Mouse (Mus musculus) midbrain, embryonic 12.5 days (tissue): ENCODE measurements around the gene Emc7. TPM values are rescaled to one million over a fixed set of nuclear protein-coding genes. Genes with fewer than 3 reads are reported as not detected.
"Not testable (repeated sequence)": the region's sequence is repeated elsewhere in the genome, so short reads cannot be mapped to it uniquely, and the experiment has no call there.

Source experiments
- ATAC-seq: fragments of 200-750 bp; cut with Nextera tagmentation; 2 replicates; pipeline ENCODE4 v1.8.0; 2017; ENCODE audit warnings: low read depth, moderate TSS enrichment, moderate library complexity; ENCODE audit not compliant: low FRiP score
- H3K27ac ChIP-seq: fragments of 300-500 bp; sonication (generic); replicated peaks from 2 replicates; pipeline ENCODE4 v1.5.1; 2016; ENCODE audit warnings: mild to moderate bottlenecking
- H3K27me3 ChIP-seq: fragments of 300-500 bp; sonication (generic); 2 replicates; pipeline ENCODE4 v1.6.1; 2016; ENCODE audit warnings: mild to moderate bottlenecking
- H3K36me3 ChIP-seq: fragments of 300-500 bp; sonication (generic); 2 replicates; pipeline ENCODE4 v1.6.1; 2016
- H3K4me1 ChIP-seq: fragments of 300-500 bp; sonication (generic); 2 replicates; pipeline ENCODE4 v1.6.1; 2016
- H3K4me2 ChIP-seq: fragments of 300-500 bp; sonication (generic); replicated peaks from 2 replicates; pipeline ENCODE4 v1.6.1; 2016; ENCODE audit warnings: mild to moderate bottlenecking, moderate library complexity
- H3K4me3 ChIP-seq: fragments of 300-500 bp; sonication (generic); 2 replicates; pipeline ENCODE4 v1.5.1; 2016; ENCODE audit warnings: mild to moderate bottlenecking
- H3K9ac ChIP-seq: fragments of 300-500 bp; sonication (generic); replicated peaks from 2 replicates; pipeline ENCODE4 v1.6.1; 2016; ENCODE audit warnings: mild to moderate bottlenecking, moderate library complexity
- H3K9me3 ChIP-seq: fragments of 300-500 bp; sonication (generic); 2 replicates; pipeline ENCODE4 v1.6.1; 2016; ENCODE audit warnings: mild to moderate bottlenecking
- WGBS: fragments of 180-500 bp; shearing (Covaris S2); methylation state at CpG from one replicate; pipeline ENCODE4 v1.1.7; 2016; 5-methylcytosine and 5-hydroxymethylcytosine counted together
- polyA plus RNA-seq: library from polyadenylated mRNA; unstranded; fragments of >200 nt; fragmentation: Nextera tagmentation; extraction: Ambion mirVana; gene quantifications from 2 replicates; pipeline ENCODE4 v1.2.1, GENCODE M21; 2016

Emc7 gene
- polyA plus RNA-seq, 1 experiment from 2014 or later = 11.5 TPM

DNA sequence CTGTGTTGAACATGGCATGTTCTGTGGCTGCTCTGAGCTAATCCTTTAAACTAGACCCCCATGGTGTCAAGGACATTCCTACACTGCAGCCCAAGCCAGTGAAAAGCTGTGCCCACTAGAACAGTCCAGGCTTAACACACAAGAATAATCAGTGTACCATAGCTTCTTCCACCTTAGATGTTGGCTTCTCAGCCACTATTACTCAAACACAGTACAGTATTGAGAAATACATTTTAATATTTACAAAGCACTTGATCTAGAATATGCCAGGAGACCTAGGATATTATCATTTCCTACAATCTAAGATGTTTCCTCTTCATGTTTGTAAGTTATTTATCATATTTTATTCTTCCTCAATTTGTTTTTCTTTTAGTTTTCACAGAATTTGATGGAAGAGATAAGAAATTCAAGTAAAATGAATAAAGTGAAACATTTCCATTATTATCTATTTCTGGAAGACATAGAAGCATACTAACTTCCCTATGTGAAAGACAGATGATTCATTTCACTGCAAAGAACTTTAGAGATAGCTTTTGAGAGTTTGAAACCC, 6.2 kb upstream of the Emc7 start:
- no peaks in the 10 kb centered on the region for H3K9me3 ChIP-seq

DNA sequence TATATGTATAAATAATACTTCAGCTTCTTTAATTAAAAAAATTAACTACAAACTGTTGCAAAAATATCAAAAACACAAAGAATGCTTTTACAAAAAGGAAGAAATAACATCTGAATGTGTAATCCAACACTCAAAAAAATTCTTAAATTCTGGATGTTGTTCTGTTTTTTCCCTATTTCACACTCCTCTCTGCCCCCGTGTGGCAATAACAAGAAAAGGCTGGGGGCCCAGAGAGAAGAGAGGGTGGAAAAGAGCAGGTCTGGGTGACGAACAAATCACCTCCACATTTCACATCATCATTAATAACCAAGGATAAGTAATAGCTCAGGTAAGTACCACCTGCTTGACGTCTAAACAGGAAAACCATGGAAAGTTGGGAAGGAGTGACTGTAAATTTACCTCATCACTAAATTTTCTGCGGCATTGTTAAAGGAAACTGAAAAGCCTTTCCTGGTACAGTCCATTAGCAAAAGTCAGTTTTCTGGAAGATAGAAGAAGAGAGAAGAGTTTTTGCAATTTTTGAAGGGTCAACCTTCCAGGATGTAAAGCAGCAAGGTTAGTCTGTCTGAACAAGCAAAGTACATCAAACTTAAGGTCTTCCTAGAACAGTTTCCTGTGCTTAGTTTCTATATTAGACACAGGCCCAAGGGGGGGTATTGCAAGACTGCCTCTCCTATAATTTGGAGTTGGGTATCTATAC, 5.0 kb upstream of the Emc7 start:
- no peak overlapping the region for H3K9ac ChIP-seq
- 36% methylated on average over 4 of the region's 4 CpGs for WGBS

More for the DNA sequence above, 6.2 kb upstream of the Emc7 start:
- ATAC-seq = no peak
- H3K4me3 ChIP-seq = no peak overlapping the region
- H3K9ac ChIP-seq = no peak overlapping the region
- no peak overlapping the region for H3K4me2 ChIP-seq
- no peaks in the 10 kb centered on the region for H3K36me3 ChIP-seq
- no peaks in the 10 kb centered on the region for H3K4me1 ChIP-seq
- no peaks in the 10 kb centered on the region for H3K27me3 ChIP-seq
- no peak overlapping the region for H3K27ac ChIP-seq

DNA sequence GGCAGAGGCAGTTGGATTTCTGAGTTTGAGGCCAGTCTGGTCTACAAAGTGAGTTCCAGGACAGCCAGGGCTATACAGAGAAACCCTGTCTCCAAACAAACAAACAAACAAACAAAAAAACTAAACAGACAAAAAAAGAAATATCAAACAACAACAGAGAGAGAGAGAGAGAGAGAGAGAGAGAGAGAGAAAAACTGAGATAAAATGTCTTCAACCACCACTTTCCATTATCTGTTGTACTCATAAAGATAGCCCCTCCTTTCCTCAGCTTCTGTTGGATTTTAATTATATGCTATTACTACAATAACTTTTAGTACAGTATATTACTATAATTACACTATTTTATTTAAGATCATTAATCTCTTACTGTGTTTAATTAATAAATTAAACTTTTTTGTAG, 2.3 kb upstream of the Emc7 start:
- not testable (repeated sequence) for H3K27me3 ChIP-seq, H3K4me3 ChIP-seq, H3K4me1 ChIP-seq, H3K27ac ChIP-seq, H3K36me3 ChIP-seq, ATAC-seq, H3K4me2 ChIP-seq, H3K9ac ChIP-seq, H3K9me3 ChIP-seq

More for the DNA sequence above, 5.0 kb upstream of the Emc7 start:
- Histone ChIP-seq H3K36me3 (no peaks in the 10 kb centered on the region), H3K4me1 (peaks cover 2% of the 10 kb centered on the region; the same call in 1 of the 2 replicates), H3K4me3 (no peak overlapping the region), H3K9me3 (no peaks in the 10 kb centered on the region), H3K4me2 (no peak overlapping the region), H3K27me3 (no peaks in the 10 kb centered on the region), H3K27ac (no peak overlapping the region)
- no peak for ATAC-seq

DNA sequence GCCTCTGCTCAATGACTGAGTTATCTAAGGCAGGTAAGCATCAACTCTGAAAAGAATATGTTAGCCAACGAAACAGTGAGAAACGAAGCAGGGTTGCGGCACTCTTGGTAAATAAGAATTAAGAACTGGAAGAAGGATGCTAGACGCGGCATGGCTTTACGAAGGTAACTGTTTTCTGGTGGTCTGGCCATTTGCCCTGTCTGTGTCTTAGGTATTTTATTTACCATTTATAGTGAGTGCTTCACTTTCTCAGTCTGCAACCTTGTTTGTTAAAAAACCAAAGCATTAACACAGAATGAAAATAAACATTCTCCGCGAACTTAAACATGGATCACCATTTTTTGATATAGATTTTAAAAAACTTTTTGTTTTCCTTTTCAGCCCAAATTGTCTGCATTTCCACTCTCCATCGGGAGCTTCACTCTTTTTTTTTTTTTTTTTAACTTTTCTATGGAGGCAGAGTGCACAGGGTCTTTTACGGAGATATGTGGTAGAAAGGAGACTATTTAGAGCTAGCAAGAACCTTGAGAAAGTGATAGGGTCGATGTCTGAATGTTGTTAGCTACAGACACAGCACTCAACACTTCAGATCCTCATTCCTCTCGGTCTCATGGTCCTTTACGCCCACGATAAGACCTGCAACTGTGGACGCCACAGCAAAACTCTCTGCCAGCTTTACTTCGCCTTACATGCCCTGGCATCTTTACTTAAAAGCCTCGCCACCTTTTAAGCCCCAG, 504 bp upstream of the Emc7 start:
- peak overlapping the region; percentile 75 for H3K4me3 ChIP-seq
- peak overlapping the region; percentile 90 for H3K9ac ChIP-seq
- 33% methylated on average over 17 of the region's 17 CpGs for WGBS
- H3K27ac ChIP-seq = peak overlapping the region; percentile 79; the same call in 1 of the 2 replicates
- peaks cover 10% of the 10 kb centered on the region; the same call in 1 of the 2 replicates for H3K4me1 ChIP-seq
- H3K36me3 ChIP-seq = no peaks in the 10 kb centered on the region
- H3K27me3 ChIP-seq = no peaks in the 10 kb centered on the region
- peak overlapping the region; percentile 87 for H3K4me2 ChIP-seq
- no peaks in the 10 kb centered on the region for H3K9me3 ChIP-seq
- peak; percentile 70 for ATAC-seq

DNA sequence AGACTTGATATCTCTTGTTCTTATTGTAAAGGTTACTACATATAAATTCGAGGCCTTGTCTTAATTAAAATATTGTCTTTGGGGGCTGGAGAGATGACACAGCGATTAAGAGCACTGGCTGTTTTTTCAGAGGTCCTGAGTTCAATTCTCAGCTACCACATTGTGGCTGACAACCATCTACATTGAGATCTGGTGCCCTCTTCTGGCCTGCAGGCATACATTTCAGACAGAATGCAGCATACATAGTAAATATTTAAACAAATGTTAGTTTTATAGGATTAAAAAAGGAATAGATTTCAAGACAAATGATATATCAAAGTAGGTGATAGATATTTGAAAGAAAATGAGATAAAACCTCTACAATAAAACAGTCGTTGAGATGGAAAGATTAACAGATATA, 5.8 kb downstream of the Emc7 start:
- Histone ChIP-seq H3K9ac (no peak overlapping the region), H3K36me3 (peaks cover 27% of the 10 kb centered on the region), H3K27me3 (no peaks in the 10 kb centered on the region), H3K27ac (no peak overlapping the region), H3K4me2 (no peak overlapping the region), H3K9me3 (no peaks in the 10 kb centered on the region), H3K4me1 (peaks cover 7% of the 10 kb centered on the region; the same call in 1 of the 2 replicates), H3K4me3 (no peak overlapping the region)
- 94% methylated on average over 3 of the region's 3 CpGs for WGBS
- no peak for ATAC-seq

DNA sequence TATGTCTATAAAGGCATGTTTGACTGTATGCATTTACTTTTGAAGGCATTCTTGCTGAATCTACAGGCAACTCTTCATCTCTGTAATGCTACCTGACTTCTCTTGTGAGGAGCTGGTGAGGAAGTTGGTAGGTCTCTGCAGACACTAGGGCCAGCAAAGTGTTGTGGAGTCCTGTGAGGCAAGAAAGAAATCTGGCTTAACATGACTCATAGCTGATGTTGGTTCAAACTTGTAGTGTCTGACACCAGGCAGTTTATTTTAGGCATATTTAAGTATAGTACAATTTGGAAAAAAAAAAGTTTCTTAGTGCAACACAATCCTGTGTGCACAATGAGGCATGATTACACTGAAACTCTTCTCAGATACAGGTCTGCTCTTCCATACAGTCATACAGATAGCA, 14.7 kb downstream of the Emc7 start:
- Histone ChIP-seq H3K9ac (no peak overlapping the region), H3K4me3 (no peak overlapping the region), H3K36me3 (peaks cover 39% of the 10 kb centered on the region), H3K9me3 (no peaks in the 10 kb centered on the region), H3K27ac (no peak overlapping the region), H3K27me3 (no peaks in the 10 kb centered on the region), H3K4me2 (no peak overlapping the region), H3K4me1 (no peaks in the 10 kb centered on the region)
- no peak for ATAC-seq

DNA sequence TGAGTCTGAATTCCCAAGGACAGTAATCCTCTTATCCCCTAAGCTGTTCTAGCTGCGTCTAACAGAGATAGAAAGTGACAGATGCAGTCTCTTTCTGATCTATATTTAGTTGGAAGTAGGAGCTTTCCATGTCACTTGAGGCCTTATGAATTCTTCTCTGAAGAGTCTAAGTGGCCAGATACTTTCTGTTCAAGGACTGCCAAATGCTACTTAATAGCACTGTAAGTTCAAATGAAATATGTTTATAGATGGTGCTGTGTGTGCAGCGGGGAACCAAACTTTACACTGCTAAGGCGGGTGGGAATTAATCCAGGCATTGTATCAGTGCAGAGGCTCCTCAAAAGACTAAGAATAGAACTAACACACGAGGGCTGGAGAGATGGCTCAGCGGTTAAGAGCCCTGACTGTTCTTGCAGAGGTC, 16.2 kb downstream of the Emc7 start:
- no peak overlapping the region for H3K27ac ChIP-seq
- WGBS = 27% methylated on average over 5 of the region's 5 CpGs
- 0 out of 2 replicates have a peak, but pooled peaks have one; percentile 27 for ATAC-seq
- H3K9ac ChIP-seq = no peak overlapping the region
- no peaks in the 10 kb centered on the region for H3K27me3 ChIP-seq
- no peak overlapping the region for H3K4me2 ChIP-seq
- H3K36me3 ChIP-seq = peaks cover 32% of the 10 kb centered on the region
- H3K9me3 ChIP-seq = no peaks in the 10 kb centered on the region
- H3K4me3 ChIP-seq = no peak overlapping the region
- no peaks in the 10 kb centered on the region for H3K4me1 ChIP-seq

DNA sequence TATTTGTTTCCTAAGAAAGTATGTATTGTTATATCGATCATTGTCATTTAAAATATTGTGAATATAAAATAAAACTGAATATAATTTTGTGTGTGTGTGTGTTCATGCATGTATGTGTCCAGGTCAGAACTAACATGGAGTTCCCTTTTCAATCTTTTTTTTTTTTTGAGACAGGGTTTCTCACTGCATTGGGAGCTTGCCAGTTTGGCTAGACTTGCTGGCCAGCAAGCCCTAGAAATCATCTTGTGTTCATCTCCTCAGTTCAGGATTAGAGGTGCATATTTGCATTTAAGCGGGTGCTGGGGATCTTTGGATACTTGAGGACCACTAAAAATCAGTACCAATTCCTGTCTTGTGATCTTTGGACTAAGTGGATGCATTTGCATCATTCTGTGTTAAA, 17.3 kb downstream of the Emc7 start:
- no peaks in the 10 kb centered on the region for H3K27me3 ChIP-seq
- no peak overlapping the region for H3K9ac ChIP-seq
- ATAC-seq = no peak
- H3K4me1 ChIP-seq = no peaks in the 10 kb centered on the region
- 88% methylated on average over 2 of the region's 2 CpGs for WGBS
- H3K4me3 ChIP-seq = no peak overlapping the region
- no peak overlapping the region for H3K27ac ChIP-seq
- peaks cover 22% of the 10 kb centered on the region for H3K36me3 ChIP-seq
- no peak overlapping the region for H3K4me2 ChIP-seq
- H3K9me3 ChIP-seq = no peaks in the 10 kb centered on the region

DNA sequence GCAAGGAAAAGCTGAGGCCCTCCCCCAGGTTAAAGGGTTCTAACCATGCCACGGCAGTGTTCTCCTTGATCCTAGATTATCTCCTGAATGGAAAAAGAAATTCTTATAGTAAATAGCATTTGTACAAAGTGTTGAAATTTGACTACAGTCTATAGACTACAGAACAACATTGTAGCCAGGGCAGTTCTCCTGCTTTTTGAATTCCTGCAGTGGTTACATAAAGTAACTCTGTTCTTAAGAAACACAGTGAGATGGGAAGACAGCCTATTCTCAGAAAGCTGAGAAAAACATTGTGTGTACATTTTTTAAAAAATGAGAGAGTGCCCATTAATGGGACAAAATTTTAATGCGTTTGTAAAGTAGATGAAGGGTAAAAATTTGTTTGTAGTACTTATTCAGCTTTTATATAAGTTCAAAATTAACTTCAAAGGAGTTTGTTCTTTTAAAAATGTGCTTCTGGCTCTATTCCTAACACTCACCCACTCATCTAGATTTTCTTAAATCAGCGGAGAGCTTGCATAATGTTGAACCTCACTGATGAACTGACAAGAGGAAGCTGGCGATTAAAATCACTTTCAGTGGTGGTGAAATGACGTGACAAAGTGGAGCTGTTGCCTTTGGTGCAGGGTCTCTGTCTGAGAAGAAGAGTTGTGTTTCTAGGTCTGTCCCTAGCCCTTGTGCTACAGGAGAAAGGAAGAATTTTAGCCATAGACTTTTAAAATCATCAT, 20.4 kb downstream of the Emc7 start:
- Histone ChIP-seq H3K4me2 (no peak overlapping the region), H3K36me3 (no peaks in the 10 kb centered on the region), H3K27me3 (no peaks in the 10 kb centered on the region), H3K9ac (no peak overlapping the region), H3K9me3 (no peaks in the 10 kb centered on the region), H3K4me3 (no peak overlapping the region), H3K27ac (no peak overlapping the region), H3K4me1 (no peaks in the 10 kb centered on the region)
- no peak for ATAC-seq
- WGBS = 79% methylated on average over 5 of the region's 5 CpGs

DNA sequence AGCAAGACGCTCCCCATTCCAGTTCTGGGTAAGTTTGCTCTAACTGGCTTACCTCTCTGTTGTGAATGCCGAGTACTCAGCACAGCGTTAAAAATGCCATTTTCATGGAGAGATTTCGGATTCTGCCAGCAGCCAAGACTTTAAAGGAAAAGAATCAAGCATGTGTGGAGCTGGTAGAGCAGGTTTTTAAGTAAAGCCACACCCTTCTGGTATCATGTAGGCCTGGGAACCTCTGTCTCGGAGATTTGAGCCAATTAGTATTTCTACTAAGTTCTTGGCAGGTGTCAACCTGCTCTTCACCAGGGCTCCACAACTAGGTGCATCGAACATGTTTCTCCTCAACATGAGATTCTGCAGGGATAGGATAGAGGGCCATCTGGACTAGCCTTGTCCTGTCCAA, 21.8 kb downstream of the Emc7 start:
- no peaks in the 10 kb centered on the region for H3K9me3 ChIP-seq
- WGBS = 85% methylated on average over 6 of the region's 6 CpGs
- no peak overlapping the region for H3K9ac ChIP-seq
- H3K27ac ChIP-seq = no peak overlapping the region
- no peaks in the 10 kb centered on the region for H3K4me1 ChIP-seq
- no peaks in the 10 kb centered on the region for H3K36me3 ChIP-seq
- H3K4me3 ChIP-seq = no peak overlapping the region
- H3K4me2 ChIP-seq = no peak overlapping the region
- no peak for ATAC-seq
- no peaks in the 10 kb centered on the region for H3K27me3 ChIP-seq

DNA sequence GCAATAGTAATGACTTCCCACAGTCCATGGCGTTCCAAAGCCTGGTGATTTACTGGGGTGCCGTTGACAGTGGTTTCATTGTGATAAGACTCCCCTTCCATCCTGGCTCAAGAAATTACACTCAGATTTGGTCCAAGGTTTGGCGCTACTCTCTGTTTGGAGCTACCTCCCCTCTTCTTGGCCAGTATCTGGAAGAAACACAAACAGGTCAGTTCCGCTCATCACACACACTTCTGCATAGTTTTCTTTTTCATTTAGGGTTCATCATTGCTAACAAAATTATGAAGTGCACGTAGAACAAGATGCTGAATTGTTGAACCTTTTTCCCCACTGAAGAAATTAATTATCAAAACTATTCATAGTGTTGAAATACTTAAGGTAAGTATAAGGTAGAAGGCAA, 25.9 kb downstream of the Emc7 start, which contains the start of gene Chrm5:
Gene Chrm5 (minus strand): TSS at position 101 of the 400 bp plus-strand sequence.
- Histone ChIP-seq H3K36me3 (no peaks in the 10 kb centered on the region), H3K4me2 (no peak within 1 kb of the TSS), H3K27ac (no peak within 1 kb of the TSS), H3K9me3 (no peaks in the 10 kb centered on the region), H3K9ac (no peak within 1 kb of the TSS), H3K4me3 (no peak within 1 kb of the TSS), H3K27me3 (0 out of 2 replicates have a peak, but pooled peaks cover 4% of the 10 kb centered on the region), H3K4me1 (no peaks in the 10 kb centered on the region)
- no peak for ATAC-seq
- WGBS = 95% methylated on average over 5 of the region's 5 CpGs

DNA sequence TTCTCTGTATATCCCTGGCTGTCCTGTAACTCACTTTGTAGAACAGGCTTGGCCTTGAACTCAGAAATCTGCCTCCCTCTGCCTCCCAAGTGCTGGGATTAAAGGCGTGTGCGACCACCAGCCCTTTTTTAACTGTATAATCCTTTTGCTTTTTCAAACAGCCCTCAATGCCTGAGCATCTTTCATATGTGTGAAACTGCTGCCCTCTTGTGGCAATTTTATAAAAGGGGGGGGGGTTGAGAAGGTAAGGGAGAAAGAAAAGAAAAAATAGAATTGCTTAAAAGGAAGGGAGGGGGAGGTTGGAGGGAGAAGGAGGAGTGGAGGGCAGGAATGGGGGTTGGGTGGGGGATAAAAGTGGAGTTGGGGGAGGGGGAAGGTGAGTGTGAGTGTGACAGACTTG, 26.8 kb downstream of the Emc7 start:
- H3K4me1 ChIP-seq = no peaks in the 10 kb centered on the region
- H3K9ac ChIP-seq = no peak overlapping the region
- no peak overlapping the region for H3K27ac ChIP-seq
- no peak overlapping the region for H3K4me3 ChIP-seq
- H3K27me3 ChIP-seq = 0 out of 2 replicates have a peak, but pooled peaks cover 4% of the 10 kb centered on the region
- ATAC-seq = peak; percentile 54; the same call in 1 of the 2 replicates
- H3K9me3 ChIP-seq = no peaks in the 10 kb centered on the region
- no peaks in the 10 kb centered on the region for H3K36me3 ChIP-seq
- 4% methylated on average over 2 of the region's 2 CpGs for WGBS
- no peak overlapping the region for H3K4me2 ChIP-seq
